Mouse (Mus musculus): Measurements from ENCODE around the gene Cntrl. TPM values are rescaled to one million over a fixed set of nuclear protein-coding genes. Genes with fewer than 3 reads are reported as not detected.

Gene Cntrl
- polyA plus RNA-seq, 1 experiment from 2014 or later: 31.2 TPM

GRCm38 (mm10) chr2:35165416-35165815 is 56.1 kb downstream of the Cntrl start:
- DNase-seq (ENCODE audit: low spot score): no peak
- Histone ChIP-seq H3K4me3 (no peak overlapping the region), H3K27me3 (ENCODE audit: low read depth, poor library complexity, severe bottlenecking) (no peaks in the 10 kb centered on the region), H3K27ac (no peak overlapping the region), H3K36me3 (peaks cover 94% of the 10 kb centered on the region), H3K9me3 (replicated peaks) (no peaks in the 10 kb centered on the region), H3K4me1 (no peaks in the 10 kb centered on the region)
- WGBS: 93% methylated on average over 13 of the region's 13 CpGs

- no peaks in the 10 kb centered on the region for H3K27me3 ChIP-seq (ENCODE audit: low read depth, poor library complexity, severe bottlenecking)
- no peak overlapping the region for H3K27ac ChIP-seq
- H3K9me3 ChIP-seq (replicated peaks): no peaks in the 10 kb centered on the region
- no peak for DNase-seq (ENCODE audit: low spot score)
- WGBS: 89% methylated on average over 5 of the region's 5 CpGs
- peaks cover 98% of the 10 kb centered on the region for H3K36me3 ChIP-seq
- H3K4me1 ChIP-seq: no peaks in the 10 kb centered on the region
- H3K4me3 ChIP-seq: no peak overlapping the region
Measured at GRCm38 (mm10) chr2:35166816-35167215, 57.5 kb downstream of the Cntrl start.

- no peak overlapping the region for H3K4me3 ChIP-seq
- no peak for DNase-seq (ENCODE audit: low spot score)
- H3K36me3 ChIP-seq: peaks cover 99% of the 10 kb centered on the region
- H3K27me3 ChIP-seq (ENCODE audit: low read depth, poor library complexity, severe bottlenecking): no peaks in the 10 kb centered on the region
- no peaks in the 10 kb centered on the region for H3K9me3 ChIP-seq (replicated peaks)
- H3K27ac ChIP-seq: no peak overlapping the region
- peaks cover 9% of the 10 kb centered on the region for H3K4me1 ChIP-seq
- 92% methylated on average over 2 of the region's 2 CpGs for WGBS
Measured at GRCm38 (mm10) chr2:35169452-35169851, 60.2 kb downstream of the Cntrl start.

- no peak for DNase-seq (ENCODE audit: low spot score)
- Histone ChIP-seq H3K27ac (no peak overlapping the region), H3K4me3 (no peak overlapping the region), H3K4me1 (peaks cover 9% of the 10 kb centered on the region), H3K27me3 (ENCODE audit: low read depth, poor library complexity, severe bottlenecking) (no peaks in the 10 kb centered on the region), H3K9me3 (replicated peaks) (no peaks in the 10 kb centered on the region), H3K36me3 (peaks cover 100% of the 10 kb centered on the region)
- 92% methylated on average over 10 of the region's 10 CpGs for WGBS
Measured at GRCm38 (mm10) chr2:35171341-35171861, 62.1 kb downstream of the Cntrl start.

- Histone ChIP-seq H3K27ac (no peak overlapping the region), H3K4me3 (no peak overlapping the region), H3K9me3 (replicated peaks) (no peaks in the 10 kb centered on the region), H3K4me1 (peaks cover 9% of the 10 kb centered on the region), H3K27me3 (ENCODE audit: low read depth, poor library complexity, severe bottlenecking) (no peaks in the 10 kb centered on the region), H3K36me3 (peaks cover 99% of the 10 kb centered on the region)
- DNase-seq (ENCODE audit: low spot score): no peak
- WGBS: 97% methylated on average over 4 of the region's 4 CpGs
Measured at GRCm38 (mm10) chr2:35172246-35172645, 63.0 kb downstream of the Cntrl start.

GRCm38 (mm10) chr2:35173666-35174065 is 64.4 kb downstream of the Cntrl start:
- WGBS: 90% methylated on average over 5 of the region's 5 CpGs
- Histone ChIP-seq H3K4me1 (peaks cover 9% of the 10 kb centered on the region), H3K27ac (no peak overlapping the region), H3K27me3 (ENCODE audit: low read depth, poor library complexity, severe bottlenecking) (no peaks in the 10 kb centered on the region), H3K9me3 (replicated peaks) (no peaks in the 10 kb centered on the region), H3K4me3 (no peak overlapping the region), H3K36me3 (peaks cover 99% of the 10 kb centered on the region)
- DNase-seq (ENCODE audit: low spot score): no peak

GRCm38 (mm10) chr2:35174100-35174499 is 64.8 kb downstream of the Cntrl start:
- 36% methylated on average over 5 of the region's 5 CpGs for WGBS
- H3K27ac ChIP-seq: peak overlapping the region; percentile 58

GRCm38 (mm10) chr2:35175281-35176065 is 66.2 kb downstream of the Cntrl start:
- no peak for DNase-seq (ENCODE audit: low spot score)
- Histone ChIP-seq H3K36me3 (peaks cover 99% of the 10 kb centered on the region), H3K27ac (no peak overlapping the region), H3K4me3 (no peak overlapping the region), H3K9me3 (replicated peaks) (no peaks in the 10 kb centered on the region), H3K4me1 (peaks cover 9% of the 10 kb centered on the region), H3K27me3 (ENCODE audit: low read depth, poor library complexity, severe bottlenecking) (no peaks in the 10 kb centered on the region)
- 92% methylated on average over 12 of the region's 12 CpGs for WGBS

More at GRCm38 (mm10) chr2:35174100-35174499, 64.8 kb downstream of the Cntrl start:
- H3K27me3 ChIP-seq (ENCODE audit: low read depth, poor library complexity, severe bottlenecking): no peaks in the 10 kb centered on the region
- H3K36me3 ChIP-seq: peaks cover 99% of the 10 kb centered on the region
- no peak for DNase-seq (ENCODE audit: low spot score)
- no peaks in the 10 kb centered on the region for H3K9me3 ChIP-seq (replicated peaks)
- peaks cover 9% of the 10 kb centered on the region for H3K4me1 ChIP-seq
- no peak overlapping the region for H3K4me3 ChIP-seq

GRCm38 (mm10) chr2:35178153-35178552 is 68.9 kb downstream of the Cntrl start:
- DNase-seq (ENCODE audit: low spot score): no peak
- H3K36me3 ChIP-seq: peaks cover 99% of the 10 kb centered on the region
- H3K9me3 ChIP-seq (replicated peaks): no peaks in the 10 kb centered on the region
- no peak overlapping the region for H3K4me3 ChIP-seq
- peaks cover 9% of the 10 kb centered on the region for H3K4me1 ChIP-seq
- H3K27ac ChIP-seq: no peak overlapping the region
- 88% methylated on average over 3 of the region's 3 CpGs for WGBS
- H3K27me3 ChIP-seq (ENCODE audit: low read depth, poor library complexity, severe bottlenecking): no peaks in the 10 kb centered on the region

- H3K4me1 ChIP-seq: no peaks in the 10 kb centered on the region
- no peaks in the 10 kb centered on the region for H3K9me3 ChIP-seq (replicated peaks)
- peaks cover 99% of the 10 kb centered on the region for H3K36me3 ChIP-seq
- no peaks in the 10 kb centered on the region for H3K27me3 ChIP-seq (ENCODE audit: low read depth, poor library complexity, severe bottlenecking)
- no peak overlapping the region for H3K27ac ChIP-seq
- 93% methylated on average over 6 of the region's 6 CpGs for WGBS
- no peak overlapping the region for H3K4me3 ChIP-seq
- no peak for DNase-seq (ENCODE audit: low spot score)
Measured at GRCm38 (mm10) chr2:35183115-35183673, 73.9 kb downstream of the Cntrl start.

GRCm38 (mm10) chr2:35188929-35189328 is 79.6 kb downstream of the Cntrl start:
- WGBS: 91% methylated on average over 5 of the region's 5 CpGs

GRCm38 (mm10) chr2:35193976-35194375 is 84.7 kb downstream of the Cntrl start:
- Histone ChIP-seq H3K36me3 (peaks cover 48% of the 10 kb centered on the region), H3K4me3 (no peak overlapping the region), H3K9me3 (replicated peaks) (no peaks in the 10 kb centered on the region), H3K4me1 (peaks cover 9% of the 10 kb centered on the region; the same call in 1 of the 2 replicates), H3K27ac (no peak overlapping the region), H3K27me3 (ENCODE audit: low read depth, poor library complexity, severe bottlenecking) (no peaks in the 10 kb centered on the region)
- WGBS: 86% methylated on average over 1 of the region's 1 CpGs
- no peak for DNase-seq (ENCODE audit: low spot score)

More at GRCm38 (mm10) chr2:35188929-35189328, 79.6 kb downstream of the Cntrl start:
- Histone ChIP-seq H3K4me3 (no peak overlapping the region), H3K4me1 (no peaks in the 10 kb centered on the region), H3K36me3 (peaks cover 80% of the 10 kb centered on the region), H3K9me3 (replicated peaks) (no peaks in the 10 kb centered on the region), H3K27ac (no peak overlapping the region), H3K27me3 (ENCODE audit: low read depth, poor library complexity, severe bottlenecking) (no peaks in the 10 kb centered on the region)
- no peak for DNase-seq (ENCODE audit: low spot score)

Measured in limb, embryonic 10.5 days (tissue).